Mouse (Mus musculus) embryonic facial prominence, embryonic 14.5 days (tissue): ENCODE data around the gene Rad9b. TPM values are rescaled to one million over a fixed set of nuclear protein-coding genes. Genes with fewer than 3 reads are reported as not detected.

Experiments
- ATAC-seq: fragments of 200-750 bp; cut with Nextera tagmentation; 2 replicates; pipeline ENCODE4 v1.8.0; 2017; ENCODE audit warnings: low read depth, moderate number of reproducible peaks, moderate TSS enrichment
- DNase-seq: peaks from one replicate; pipeline ENCODE4 v3.0.0-alpha.2; 2015; ENCODE audit warnings: low spot score
- H3K27ac ChIP-seq: fragments of 300-500 bp; sonication (generic); replicated peaks from 2 replicates; pipeline ENCODE4 v1.5.1; 2014; ENCODE audit warnings: low read depth, mild to moderate bottlenecking, low read length, moderate library complexity
- H3K27me3 ChIP-seq: fragments of 300-500 bp; sonication (generic); replicated peaks from 2 replicates; pipeline ENCODE4 v1.6.1; 2014; ENCODE audit warnings: low read length; ENCODE audit not compliant: control insufficient read depth, insufficient read depth
- H3K36me3 ChIP-seq: fragments of 300-500 bp; sonication (generic); 2 replicates; pipeline ENCODE4 v1.6.1; 2014; ENCODE audit warnings: low read length, mixed read lengths; ENCODE audit not compliant: control insufficient read depth, insufficient read depth
- H3K4me1 ChIP-seq: fragments of 300-500 bp; sonication (generic); 2 replicates; pipeline ENCODE4 v1.6.1; 2014; ENCODE audit warnings: antibody characterized with exemption, low read length; ENCODE audit not compliant: control insufficient read depth, insufficient read depth
- H3K4me2 ChIP-seq: fragments of 300-500 bp; sonication (generic); 2 replicates; pipeline ENCODE4 v1.6.1; 2014; ENCODE audit warnings: low read depth, mild to moderate bottlenecking, low read length, moderate library complexity, mixed read lengths
- H3K4me3 ChIP-seq: fragments of 300-500 bp; sonication (generic); 2 replicates; pipeline ENCODE4 v1.5.1; 2014; ENCODE audit warnings: low read depth, mild to moderate bottlenecking, low read length
- H3K9ac ChIP-seq: fragments of 300-500 bp; sonication (generic); 2 replicates; pipeline ENCODE4 v1.6.1; 2014; ENCODE audit warnings: low read depth, mild to moderate bottlenecking, low read length, moderate library complexity, mixed read lengths
- H3K9me3 ChIP-seq: fragments of 300-500 bp; sonication (generic); 2 replicates; pipeline ENCODE4 v1.6.1; 2016; ENCODE audit warnings: low read length; ENCODE audit not compliant: control insufficient read depth
- WGBS: fragments of 180-500 bp; shearing (Covaris S2); extraction: QIAGEN DNeasy Blood & Tissue Kit; methylation state at CpG from one replicate; pipeline ENCODE4 v1.1.7; 2014; 5-methylcytosine and 5-hydroxymethylcytosine counted together
- polyA plus RNA-seq: library from polyadenylated mRNA; unstranded; fragments of >200 nt; fragmentation: Nextera tagmentation; extraction: Ambion mirVana; gene quantifications from 2 replicates; pipeline ENCODE4 v1.2.1, GENCODE M21; 2014

Gene Rad9b
- polyA plus RNA-seq, 1 experiment from 2014 or later: 8.0 TPM

DNA sequence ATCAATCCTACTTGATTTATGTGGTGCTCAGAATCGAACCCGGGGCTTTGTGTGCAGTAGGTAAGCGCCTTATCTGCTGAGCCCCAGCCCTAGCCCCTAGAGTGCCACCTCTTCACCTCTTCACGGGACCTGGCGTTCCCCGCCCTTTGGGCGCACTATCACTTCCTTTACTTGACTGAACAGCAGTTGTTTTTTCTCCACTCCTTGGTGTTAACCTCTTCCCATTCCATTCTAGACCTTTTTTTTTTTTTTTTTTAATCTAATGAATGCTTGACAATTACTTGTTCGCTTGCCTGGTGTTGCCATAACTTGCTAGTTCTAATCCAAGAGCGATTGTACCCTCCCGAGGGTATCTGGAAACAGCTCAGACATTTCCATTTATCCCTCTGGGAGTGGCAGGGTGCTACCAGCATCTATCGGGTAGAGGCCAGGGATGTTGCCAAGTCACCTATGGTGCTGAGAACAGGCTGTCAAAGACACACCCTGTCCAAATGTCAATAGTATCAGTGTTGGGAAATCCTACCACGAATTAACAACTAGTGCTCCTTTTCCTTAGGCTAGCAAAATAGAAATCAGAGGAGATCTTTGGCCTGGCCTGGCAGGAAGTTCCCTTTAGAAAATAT is 74.1 kb downstream of the Rad9b start:
- H3K27ac ChIP-seq: no peak overlapping the region

DNA sequence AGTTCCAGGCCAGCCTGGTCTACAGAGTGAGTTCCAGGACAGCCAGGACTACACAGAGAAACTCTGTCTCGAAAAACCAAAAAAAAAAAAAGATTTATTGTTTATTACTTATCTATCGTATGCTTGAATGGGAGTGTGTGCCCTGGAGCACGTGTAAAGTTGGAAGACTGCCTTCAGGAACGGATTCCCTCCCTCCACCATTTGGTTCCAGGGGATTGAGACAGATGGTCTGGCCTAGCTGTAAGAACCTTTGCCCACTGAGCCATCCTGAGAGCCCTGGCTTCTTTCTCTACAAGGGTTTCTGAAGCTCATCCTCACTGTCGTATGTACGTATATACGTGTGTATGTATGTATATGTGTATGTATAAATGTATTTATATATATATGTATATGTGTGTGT is 75.1 kb downstream of the Rad9b start:
- Histone ChIP-seq H3K27ac (no peak overlapping the region), H3K27me3 (no peaks in the 10 kb centered on the region), H3K9me3 (no peaks in the 10 kb centered on the region), H3K9ac (no peak overlapping the region), H3K4me3 (no peak overlapping the region), H3K36me3 (no peaks in the 10 kb centered on the region), H3K4me1 (peaks cover 12% of the 10 kb centered on the region; the same call in 1 of the 2 replicates), H3K4me2 (no peak overlapping the region)
- no peak for ATAC-seq
- DNase-seq: no peak
- 83% methylated on average over 7 of the region's 7 CpGs for WGBS

More for the DNA sequence above, 74.1 kb downstream of the Rad9b start:
- Histone ChIP-seq H3K36me3 (no peaks in the 10 kb centered on the region), H3K4me3 (no peak overlapping the region), H3K4me1 (peaks cover 10% of the 10 kb centered on the region; the same call in 1 of the 2 replicates), H3K4me2 (no peak overlapping the region), H3K9me3 (no peaks in the 10 kb centered on the region), H3K27me3 (no peaks in the 10 kb centered on the region), H3K9ac (no peak overlapping the region)
- ATAC-seq: no peak
- WGBS: 74% methylated on average over 12 of the region's 12 CpGs
- no peak for DNase-seq

DNA sequence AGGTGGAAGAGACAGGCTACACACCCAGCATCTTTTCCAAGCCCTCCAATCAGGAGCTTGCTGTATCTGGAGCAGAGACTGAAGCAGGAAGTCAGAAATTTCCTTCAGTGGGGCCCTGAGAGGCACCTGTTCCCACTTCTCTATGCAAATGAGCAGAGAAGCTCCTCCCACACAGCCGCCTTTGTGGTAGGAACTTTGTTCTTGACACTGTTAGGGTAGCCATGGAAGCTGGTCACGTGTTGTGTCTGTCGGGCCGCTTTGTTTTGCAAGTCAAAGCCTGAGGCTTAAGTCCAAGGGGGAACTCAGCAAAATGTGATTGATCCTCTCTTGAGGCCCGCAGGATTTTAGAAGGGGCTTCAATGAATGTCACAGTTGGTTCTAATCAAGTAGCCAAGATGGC is 79.2 kb downstream of the Rad9b start:
- H3K27me3 ChIP-seq: no peaks in the 10 kb centered on the region
- H3K9me3 ChIP-seq: no peaks in the 10 kb centered on the region
- no peak overlapping the region for H3K4me2 ChIP-seq
- 25% methylated on average over 5 of the region's 5 CpGs for WGBS
- no peak overlapping the region for H3K9ac ChIP-seq
- no peak overlapping the region for H3K4me3 ChIP-seq
- ATAC-seq (no peak), DNase-seq (peak; percentile 43)
- H3K4me1 ChIP-seq: 0 out of 2 replicates have a peak, but pooled peaks cover 3% of the 10 kb centered on the region
- H3K27ac ChIP-seq: no peak overlapping the region
- H3K36me3 ChIP-seq: no peaks in the 10 kb centered on the region

Other genes with a start within 250 kb of the Rad9b start
- 0.43 TPM in 1 of 2 replicates, not detected in the other for gene Ccdc63, start 213.4 kb downstream of the Rad9b start, polyA plus RNA-seq
- gene Ppp1cc, start 196.0 kb downstream of the Rad9b start, polyA plus RNA-seq: 222 and 231 TPM in 2 replicates
- gene Hvcn1, start 147.4 kb downstream of the Rad9b start, polyA plus RNA-seq: 7.9 and 12.3 TPM in 2 replicates
- 5.1 and 7.3 TPM in 2 replicates for gene Tctn1, start 89.8 kb downstream of the Rad9b start, polyA plus RNA-seq
- 7.9 and 8.1 TPM in 2 replicates for gene Pptc7, start 69.9 kb downstream of the Rad9b start, polyA plus RNA-seq
- gene Vps29, start 136 bp upstream of the Rad9b start, polyA plus RNA-seq: 211 and 218 TPM in 2 replicates
- gene Gpn3, start 17.6 kb upstream of the Rad9b start, polyA plus RNA-seq: 62.1 and 64.7 TPM in 2 replicates
- 73.9 and 77.3 TPM in 2 replicates for gene Fam216a, start 18.1 kb upstream of the Rad9b start, polyA plus RNA-seq
- gene Arpc3, start 37.6 kb upstream of the Rad9b start, polyA plus RNA-seq: 50.3 and 51.8 TPM in 2 replicates
- 23.1 and 24.9 TPM in 2 replicates for gene Anapc7, start 67.5 kb upstream of the Rad9b start, polyA plus RNA-seq
- gene Atp2a2, start 148.0 kb upstream of the Rad9b start, polyA plus RNA-seq: 47.6 and 52.6 TPM in 2 replicates